Mouse (Mus musculus) MEL (cell line): Measurements from ENCODE around the gene Sptssa. TPM values are rescaled to one million over a fixed set of nuclear protein-coding genes. Genes with fewer than 3 reads are reported as not detected.

Experiments
- DNase-seq: peaks from one replicate; pipeline ENCODE4 v3.0.0; 2011; ENCODE audit warnings: low read depth, low spot score
- H3K27ac ChIP-seq: 2 replicates; pipeline ENCODE4 v1.5.1; 2012; ENCODE audit warnings: low read depth, mild to moderate bottlenecking, control low read depth, low read length, moderate library complexity; ENCODE audit not compliant: control insufficient read depth
- H3K27me3 ChIP-seq, 2 experiments: fragments of 150-350 bp in 1 of 2; sonication (generic) in 1 of 2; 2 replicates each; pipeline ENCODE4 v1.6.1; 2012; ENCODE audit warnings: low read length in 2 of 2, mild to moderate bottlenecking in 2 of 2, improper control_type of control experiment in 1 of 2, moderate library complexity in 1 of 2; ENCODE audit not compliant: insufficient read depth in 2 of 2, control insufficient read depth in 1 of 2
- H3K36me3 ChIP-seq, 2 experiments: 2 replicates each; pipeline ENCODE4 v1.6.1; 2012 to 2014; ENCODE audit warnings: low read length in 2 of 2, improper control_type of control experiment in 1 of 2, inconsistent platforms in 1 of 2, mild to moderate bottlenecking in 1 of 2; ENCODE audit not compliant: insufficient read depth in 2 of 2, control insufficient read depth in 1 of 2
- H3K4me1 ChIP-seq, 2 experiments: fragments of 150-350 bp in 1 of 2; sonication (generic) in 1 of 2; 2 replicates each; pipeline ENCODE4 v1.6.1; 2012; ENCODE audit warnings: low read length in 2 of 2, improper control_type of control experiment in 1 of 2, mild to moderate bottlenecking in 1 of 2; ENCODE audit not compliant: insufficient read depth in 2 of 2, control insufficient read depth in 1 of 2
- H3K4me3 ChIP-seq, 2 experiments: fragments of 150-350 bp in 1 of 2; sonication (generic) in 1 of 2; 2 replicates each; pipeline ENCODE4 v1.5.1; 2012; ENCODE audit warnings: low read depth in 2 of 2, low read length in 2 of 2, mild to moderate bottlenecking in 2 of 2, moderate library complexity in 2 of 2, control low read depth in 1 of 2, improper control_type of control experiment in 1 of 2; ENCODE audit not compliant: control insufficient read depth in 1 of 2, insufficient read depth in 1 of 2
- H3K79me2 ChIP-seq: 2 replicates; pipeline ENCODE4 v1.6.1; 2012; ENCODE audit warnings: mild to moderate bottlenecking, low read length, moderate library complexity; ENCODE audit not compliant: control insufficient read depth, poor library complexity, insufficient read depth
- H3K9ac ChIP-seq: 2 replicates; pipeline ENCODE4 v1.6.1; 2012; ENCODE audit warnings: low read depth, mild to moderate bottlenecking, control low read depth, low read length, moderate library complexity; ENCODE audit not compliant: control insufficient read depth, poor library complexity, severe bottlenecking
- H3K9me3 ChIP-seq: fragments of 150-350 bp; sonication (generic); replicated peaks from 2 replicates; pipeline ENCODE4 v1.6.1; 2012; ENCODE audit warnings: mild to moderate bottlenecking, low read length, improper control_type of control experiment, moderate library complexity; ENCODE audit not compliant: insufficient read depth
- CHD1 ChIP-seq: IDR thresholded peaks from 2 replicates; pipeline ENCODE4 v1.6.1; 2012; ENCODE audit warnings: low read depth, mild to moderate bottlenecking, inconsistent platforms, low read length, improper control_type of control experiment
- CTCF ChIP-seq, 3 experiments: IDR thresholded peaks in 2 of 3; conservative IDR thresholded peaks in 1 of 3; 2 replicates each; pipeline ENCODE4 v1.5.1; 2011 to 2012; ENCODE audit warnings: low read length in 3 of 3, low read depth in 2 of 3, mild to moderate bottlenecking in 2 of 3, improper control_type of control experiment in 1 of 3, inconsistent platforms in 1 of 3, mixed read lengths in 1 of 3, moderate library complexity in 1 of 3; ENCODE audit not compliant: control insufficient read depth in 1 of 3, insufficient read depth in 1 of 3, poor library complexity in 1 of 3, severe bottlenecking in 1 of 3
- E2F4 ChIP-seq: IDR thresholded peaks from 2 replicates; pipeline ENCODE4 v1.6.1; 2011; ENCODE audit warnings: low read depth, low read length, improper control_type of control experiment, borderline replicate concordance
- ELF1 ChIP-seq: IDR thresholded peaks from 2 replicates; pipeline ENCODE4 v1.6.1; 2014; ENCODE audit warnings: low read depth, mild to moderate bottlenecking, inconsistent platforms, low read length, improper control_type of control experiment, moderate library complexity
- EP300 ChIP-seq, 2 experiments: IDR thresholded peaks; 2 replicates each; pipeline ENCODE4 v1.6.1; 2011; ENCODE audit warnings: improper control_type of control experiment in 2 of 2, low read length in 2 of 2, low read depth in 1 of 2, mild to moderate bottlenecking in 1 of 2
- ETS1 ChIP-seq: IDR thresholded peaks from 2 replicates; pipeline ENCODE4 v1.6.1; 2012; ENCODE audit warnings: low read depth, mild to moderate bottlenecking, inconsistent platforms, low read length, improper control_type of control experiment, moderate library complexity
- GABPA ChIP-seq: IDR thresholded peaks from 2 replicates; pipeline ENCODE4 v1.6.1; 2012; ENCODE audit warnings: low read depth, mild to moderate bottlenecking, inconsistent platforms, low read length, improper control_type of control experiment, moderate library complexity
- GATA1 ChIP-seq: IDR thresholded peaks from 2 replicates; pipeline ENCODE4 v1.6.1; 2011; ENCODE audit warnings: low read depth, low read length, improper control_type of control experiment
- HCFC1 ChIP-seq: IDR thresholded peaks from 2 replicates; pipeline ENCODE4 v1.6.1; 2012; ENCODE audit warnings: low read depth, mild to moderate bottlenecking, inconsistent platforms, low read length, improper control_type of control experiment, moderate library complexity
- JUND ChIP-seq: IDR thresholded peaks from 2 replicates; pipeline ENCODE4 v1.6.1; 2011; ENCODE audit warnings: low read depth, mild to moderate bottlenecking, improper control_type of control experiment, low read length
- KAT2A ChIP-seq: conservative IDR thresholded peaks from 2 replicates; pipeline ENCODE4 v1.6.1; 2012; ENCODE audit warnings: low read depth, low read length, improper control_type of control experiment, inconsistent platforms
- MAFK ChIP-seq: IDR thresholded peaks from 2 replicates; pipeline ENCODE4 v1.6.1; 2011; ENCODE audit warnings: low read depth, mild to moderate bottlenecking, low read length, improper control_type of control experiment, borderline replicate concordance
- MAZ ChIP-seq: IDR thresholded peaks from 2 replicates; pipeline ENCODE4 v1.6.1; 2012; ENCODE audit warnings: low read depth, mild to moderate bottlenecking, inconsistent platforms, low read length, improper control_type of control experiment
- MEF2A ChIP-seq: IDR thresholded peaks from 2 replicates; pipeline ENCODE4 v1.6.1; 2014; ENCODE audit warnings: low read depth, mild to moderate bottlenecking, inconsistent platforms, low read length, improper control_type of control experiment; ENCODE audit not compliant: poor library complexity, insufficient replicate concordance, severe bottlenecking; ENCODE audit errors: extremely low read depth
- MXI1 ChIP-seq: IDR thresholded peaks from 2 replicates; pipeline ENCODE4 v1.6.1; 2011; ENCODE audit warnings: mild to moderate bottlenecking, low read depth, low read length, improper control_type of control experiment
- NELFE ChIP-seq: IDR thresholded peaks from 2 replicates; pipeline ENCODE4 v1.6.1; 2011; ENCODE audit warnings: low read depth, low read length, improper control_type of control experiment
- NRF1 ChIP-seq: IDR thresholded peaks from 2 replicates; pipeline ENCODE4 v1.6.1; 2014; ENCODE audit warnings: low read depth, mild to moderate bottlenecking, inconsistent platforms, low read length, improper control_type of control experiment, moderate library complexity; ENCODE audit not compliant: poor library complexity, insufficient read depth, severe bottlenecking
- POLR2A ChIP-seq, 2 experiments: IDR thresholded peaks; 2 replicates each; pipeline ENCODE4 v1.6.1; 2011 to 2012; ENCODE audit warnings: low read length in 2 of 2, mild to moderate bottlenecking in 2 of 2, control low read depth in 1 of 2, improper control_type of control experiment in 1 of 2, low read depth in 1 of 2, moderate library complexity in 1 of 2; ENCODE audit not compliant: control insufficient read depth in 1 of 2, insufficient read depth in 1 of 2, poor library complexity in 1 of 2
- POLR2AphosphoS2 ChIP-seq: IDR thresholded peaks from 2 replicates; pipeline ENCODE4 v1.6.1; 2011; ENCODE audit warnings: low read length, improper control_type of control experiment
- POLR2AphosphoS5 ChIP-seq: IDR thresholded peaks from 2 replicates; pipeline ENCODE4 v1.6.1; 2012; ENCODE audit warnings: low read depth, borderline replicate concordance, mild to moderate bottlenecking, inconsistent platforms, low read length, moderate library complexity, mixed read lengths
- SIN3A ChIP-seq: IDR thresholded peaks from 2 replicates; pipeline ENCODE4 v1.6.1; 2012; ENCODE audit warnings: low read length, improper control_type of control experiment, inconsistent platforms
- TAL1 ChIP-seq: IDR thresholded peaks from 2 replicates; pipeline ENCODE4 v1.6.1; 2012; ENCODE audit warnings: mild to moderate bottlenecking, inconsistent platforms, low read length, moderate library complexity, mixed read lengths
- TBP ChIP-seq: IDR thresholded peaks from 2 replicates; pipeline ENCODE4 v1.8.0; 2011; ENCODE audit warnings: low read depth, low read length, improper control_type of control experiment
- ZC3H11A ChIP-seq: IDR thresholded peaks from 2 replicates; pipeline ENCODE4 v1.6.1; 2012; ENCODE audit warnings: low read depth, mild to moderate bottlenecking, inconsistent platforms, low read length, improper control_type of control experiment
- ZNF384 ChIP-seq: IDR thresholded peaks from 2 replicates; pipeline ENCODE4 v1.6.1; 2012; ENCODE audit warnings: low read depth, mild to moderate bottlenecking, inconsistent platforms, low read length, improper control_type of control experiment
- polyA plus RNA-seq, 2 experiments: library from polyadenylated mRNA; stranded (reverse) in 1 of 2; unstranded in 1 of 2; fragments of >175 nt in 1 of 2; fragments of >200 nt in 1 of 2; gene quantifications; 2 replicates each; pipeline versions ENCODE4 v1.2.1 to v1.2.4; 2012; ENCODE audit warnings: low replicate concordance in 2 of 2, low read depth in 1 of 2; ENCODE audit not compliant: insufficient read length in 2 of 2, insufficient read depth in 1 of 2, missing spikeins in 1 of 2
- total RNA-seq: library from RNA; depleted of rRNA; stranded (reverse); fragments of 300-350 nt; gene quantifications from 2 replicates; pipeline ENCODE4 v1.2.3, GENCODE M21; 2012

Gene Sptssa
- total and polyA plus RNA-seq, 3 experiments = 58.1 to 166 TPM; not detected in 1

GRCm38 (mm10) chr12:54605203-54605602 lies 51.2 kb downstream of the Sptssa start:
- no peaks in the 10 kb centered on the region for H3K36me3 ChIP-seq
- no peak overlapping the region for H3K27ac ChIP-seq
- H3K9me3 ChIP-seq = no peaks in the 10 kb centered on the region
- no peaks in the 10 kb centered on the region for H3K79me2 ChIP-seq
- DNase-seq = no peak
- no peak overlapping the region for H3K9ac ChIP-seq
- no peaks in the 10 kb centered on the region for H3K4me1 ChIP-seq
- H3K4me3 ChIP-seq = no peak overlapping the region
- H3K27me3 ChIP-seq = peaks cover 0 to 2% of the 10 kb centered on the region in 2 experiments; a peak in 3 of 4 replicates
- TF ChIP-seq CHD1 (no peak), E2F4 (no peak), NRF1 (no peak), MAZ (no peak), TAL1 (no peak)

- H3K4me1 ChIP-seq = no peaks in the 10 kb centered on the region
- no peak for DNase-seq
- no peak overlapping the region for H3K9ac ChIP-seq
- H3K36me3 ChIP-seq = no peaks in the 10 kb centered on the region
- H3K4me3 ChIP-seq = no peak overlapping the region
- no peaks in the 10 kb centered on the region for H3K9me3 ChIP-seq
- TF ChIP-seq MAZ = no peak
- no peak for TF ChIP-seq E2F4
- no peak for TF ChIP-seq SIN3A
- TF ChIP-seq GATA1 = no peak
- no peak for TF ChIP-seq POLR2A (IDR thresholded peaks at IDR 0.05; ENCODE audit: control insufficient read depth in 1 of 2, insufficient read depth in 1 of 2, low read depth in 1 of 2, low read length in 2 of 2, poor library complexity in 1 of 2)
- no peak for TF ChIP-seq ETS1
- no peak for TF ChIP-seq POLR2AphosphoS2
- no peak for TF ChIP-seq JUND
- no peak for TF ChIP-seq NELFE
- no peak overlapping the region for H3K27ac ChIP-seq
- no peaks in the 10 kb centered on the region for H3K79me2 ChIP-seq
- H3K27me3 ChIP-seq = peaks cover 0 to 2% of the 10 kb centered on the region in 2 experiments; a peak in 3 of 4 replicates
These were observed 52.7 kb downstream of the Sptssa start for GRCm38 (mm10) chr12:54603542-54604167.

- Histone ChIP-seq H3K27me3 (no peaks in the 10 kb centered on the region; a peak in 1 of 4 replicates), H3K36me3 (no peaks in the 10 kb centered on the region), H3K27ac (no peak overlapping the region), H3K4me3 (no peak overlapping the region), H3K4me1 (no peaks in the 10 kb centered on the region), H3K9ac (no peak overlapping the region), H3K9me3 (no peaks in the 10 kb centered on the region), H3K79me2 (no peaks in the 10 kb centered on the region)
- DNase-seq = no peak
- TF ChIP-seq ELF1 (no peak), POLR2AphosphoS5 (no peak), POLR2AphosphoS2 (no peak), HCFC1 (no peak), ZC3H11A (no peak), MEF2A (no peak), KAT2A (no peak), GATA1 (no peak), CTCF (IDR thresholded peaks at IDR 0.05 in 2 of 3, conservative IDR thresholded peaks at IDR 0.05 in 1 of 3; ENCODE audit: control insufficient read depth in 1 of 3, insufficient read depth in 1 of 3, low read depth in 2 of 3, low read length in 3 of 3, poor library complexity in 1 of 3, severe bottlenecking in 1 of 3) (no peak), TBP (no peak), ZNF384 (no peak), SIN3A (no peak), MAFK (no peak), MXI1 (no peak), TAL1 (no peak), NRF1 (no peak), GABPA (no peak), POLR2A (IDR thresholded peaks at IDR 0.05; ENCODE audit: control insufficient read depth in 1 of 2, insufficient read depth in 1 of 2, low read depth in 1 of 2, low read length in 2 of 2, poor library complexity in 1 of 2) (no peak), EP300 (IDR thresholded peaks at IDR 0.05; ENCODE audit: low read depth in 1 of 2, low read length in 2 of 2) (no peak)
These were observed 55.9 kb downstream of the Sptssa start for GRCm38 (mm10) chr12:54600482-54600881.
